Mouse (Mus musculus): Measurements from ENCODE around the gene 3100002H09Rik. TPM values are rescaled to one million over a fixed set of nuclear protein-coding genes. Genes with fewer than 3 reads are reported as not detected.

The 3100002H09Rik gene
- polyA plus RNA-seq, 1 experiment from 2014 or later, result not detected

- H3K4me1 ChIP-seq (replicated peaks; ENCODE audit: control insufficient read depth, insufficient read depth), result no peaks in the 10 kb centered on the region
- H3K27ac ChIP-seq (replicated peaks), result no peak overlapping the region
- ATAC-seq (ENCODE audit: low FRiP score, low TSS enrichment), result no peak
- H3K9me3 ChIP-seq (ENCODE audit: control insufficient read depth, low read length), result no peaks in the 10 kb centered on the region
- no peak overlapping the region for H3K9ac ChIP-seq (ENCODE audit: low read length)
- DNase-seq (ENCODE audit: low spot score), result no peak
- H3K4me3 ChIP-seq (ENCODE audit: low read depth, low read length), result no peak overlapping the region
- no peaks in the 10 kb centered on the region for H3K27me3 ChIP-seq (ENCODE audit: control insufficient read depth, insufficient read depth, low read length)
- no peaks in the 10 kb centered on the region for H3K36me3 ChIP-seq (ENCODE audit: control insufficient read depth, insufficient read depth, low read length)
- no peak overlapping the region for H3K4me2 ChIP-seq (replicated peaks; ENCODE audit: low read depth)
- WGBS, result 34% methylated on average over 2 of the region's 2 CpGs
- no peak for TF ChIP-seq EP300 (optimal IDR thresholded peaks at IDR 0.05)
- no peak for TF ChIP-seq CTCF (IDR thresholded peaks at IDR 0.05; ENCODE audit: low read depth)
Measured at GRCm38 (mm10) chr4:124563371-124563770, 47.2 kb downstream of the 3100002H09Rik start.

GRCm38 (mm10) chr4:124562721-124563120 is 47.9 kb downstream of the 3100002H09Rik start:
- Histone ChIP-seq H3K9me3 (ENCODE audit: control insufficient read depth, low read length) (no peaks in the 10 kb centered on the region), H3K9ac (ENCODE audit: low read length) (no peak overlapping the region), H3K4me1 (replicated peaks; ENCODE audit: control insufficient read depth, insufficient read depth) (no peaks in the 10 kb centered on the region), H3K36me3 (ENCODE audit: control insufficient read depth, insufficient read depth, low read length) (no peaks in the 10 kb centered on the region), H3K4me2 (replicated peaks; ENCODE audit: low read depth) (no peak overlapping the region), H3K4me3 (ENCODE audit: low read depth, low read length) (no peak overlapping the region), H3K27me3 (ENCODE audit: control insufficient read depth, insufficient read depth, low read length) (no peaks in the 10 kb centered on the region), H3K27ac (replicated peaks) (no peak overlapping the region)
- WGBS, result 61% methylated on average over 7 of the region's 7 CpGs
- TF ChIP-seq CTCF (IDR thresholded peaks at IDR 0.05; ENCODE audit: low read depth) (peak; percentile 35; the same call in 1 of the 2 replicates), EP300 (optimal IDR thresholded peaks at IDR 0.05) (no peak)
- ATAC-seq (ENCODE audit: low FRiP score, low TSS enrichment) (no peak), DNase-seq (ENCODE audit: low spot score) (no peak)

Other genes with a start within 250 kb of the 3100002H09Rik start
- gene Pou3f1, start 46.0 kb upstream of the 3100002H09Rik start, polyA plus RNA-seq (2015; fragmentation: Nextera tagmentation; extraction: Ambion mirVana), result 0.13 TPM in 2 replicates
- gene Utp11, start 82.8 kb upstream of the 3100002H09Rik start, polyA plus RNA-seq (2015; fragmentation: Nextera tagmentation; extraction: Ambion mirVana), result 105 TPM in 2 replicates
- 7.4 and 9.0 TPM in 2 replicates for gene Fhl3, start 89.9 kb upstream of the 3100002H09Rik start, polyA plus RNA-seq (2015; fragmentation: Nextera tagmentation; extraction: Ambion mirVana)
- gene Sf3a3, start 104.0 kb upstream of the 3100002H09Rik start, polyA plus RNA-seq (2015; fragmentation: Nextera tagmentation; extraction: Ambion mirVana), result 58.7 and 63.5 TPM in 2 replicates
- gene Inpp5b, start 131.0 kb upstream of the 3100002H09Rik start, polyA plus RNA-seq (2015; fragmentation: Nextera tagmentation; extraction: Ambion mirVana), result 23.5 and 24.8 TPM in 2 replicates
- 10.6 and 11.6 TPM in 2 replicates for gene Mtf1, start 191.3 kb upstream of the 3100002H09Rik start, polyA plus RNA-seq (2015; fragmentation: Nextera tagmentation; extraction: Ambion mirVana)
- gene Yrdc, start 239.9 kb upstream of the 3100002H09Rik start, polyA plus RNA-seq (2015; fragmentation: Nextera tagmentation; extraction: Ambion mirVana), result 31.2 and 32.3 TPM in 2 replicates
- 64.1 and 65.8 TPM in 2 replicates for gene 1110065P20Rik, start 240.4 kb upstream of the 3100002H09Rik start, polyA plus RNA-seq (2015; fragmentation: Nextera tagmentation; extraction: Ambion mirVana)